Mouse (Mus musculus) embryonic facial prominence, embryonic 12.5 days (tissue): ENCODE measurements around the gene Stap2. TPM values are rescaled to one million over a fixed set of nuclear protein-coding genes. Genes with fewer than 3 reads are reported as not detected.

Source experiments
- ATAC-seq: fragments of 200-750 bp; cut with Nextera tagmentation; 2 replicates; pipeline ENCODE4 v1.8.0; 2017; ENCODE audit not compliant: insufficient number of reproducible peaks, insufficient read depth, low FRiP score, low TSS enrichment
- H3K27ac ChIP-seq: fragments of 300-500 bp; sonication (generic); 2 replicates; pipeline ENCODE4 v1.5.1; 2016; ENCODE audit warnings: mild to moderate bottlenecking
- H3K27me3 ChIP-seq: fragments of 300-500 bp; sonication (generic); 2 replicates; pipeline ENCODE4 v1.6.1; 2016; ENCODE audit warnings: mild to moderate bottlenecking, moderate library complexity
- H3K36me3 ChIP-seq: fragments of 300-500 bp; sonication (generic); 2 replicates; pipeline ENCODE4 v1.6.1; 2016; ENCODE audit warnings: mild to moderate bottlenecking
- H3K4me1 ChIP-seq: fragments of 300-500 bp; sonication (generic); 2 replicates; pipeline ENCODE4 v1.6.1; 2016
- H3K4me2 ChIP-seq: fragments of 300-500 bp; sonication (generic); replicated peaks from 2 replicates; pipeline ENCODE4 v1.6.1; 2016; ENCODE audit warnings: mild to moderate bottlenecking, moderate library complexity
- H3K4me3 ChIP-seq: fragments of 300-500 bp; sonication (generic); 2 replicates; pipeline ENCODE4 v1.5.1; 2016; ENCODE audit warnings: mild to moderate bottlenecking
- H3K9ac ChIP-seq: fragments of 300-500 bp; sonication (generic); 2 replicates; pipeline ENCODE4 v1.6.1; 2016; ENCODE audit warnings: mild to moderate bottlenecking, moderate library complexity
- H3K9me3 ChIP-seq: fragments of 300-500 bp; sonication (generic); 2 replicates; pipeline ENCODE4 v1.6.1; 2016; ENCODE audit warnings: mild to moderate bottlenecking, moderate library complexity
- WGBS: fragments of 180-500 bp; shearing (Covaris S2); methylation state at CpG from one replicate; pipeline ENCODE4 v1.1.7; 2016; 5-methylcytosine and 5-hydroxymethylcytosine counted together
- polyA plus RNA-seq: library from polyadenylated mRNA; unstranded; fragments of >200 nt; fragmentation: Nextera tagmentation; extraction: Ambion mirVana; gene quantifications from 2 replicates; pipeline ENCODE4 v1.2.1, GENCODE M21; 2016

Stap2 gene
- 6.4 and 8.0 TPM in 2 replicates for polyA plus RNA-seq

GRCm38 (mm10) chr17:56005415-56006061 is at the start of gene Stap2, which contains the start of gene Mpnd:
Gene Stap2, minus strand, starts transcription at chr17:56005584.
Gene Mpnd, plus strand, starts transcription at chr17:56005711.
- peaks cover 17% of the 10 kb centered on the region for H3K4me1 ChIP-seq
- 35% methylated on average over 13 of the region's 13 CpGs for WGBS
- H3K27me3 ChIP-seq, result peaks cover 4% of the 10 kb centered on the region
- H3K36me3 ChIP-seq, result no peaks in the 10 kb centered on the region
- 0 out of 2 replicates have a peak within 1 kb of the TSS, but pooled peaks have one; percentile 1 for H3K4me3 ChIP-seq
- no peak for ATAC-seq
- 0 out of 2 replicates have a peak, but pooled peaks cover 2% of the 10 kb centered on the region for H3K9me3 ChIP-seq
- no peak within 1 kb of the TSS for H3K27ac ChIP-seq
- no peak within 1 kb of the TSS; the same call in 1 of the 2 replicates for H3K4me2 ChIP-seq
- no peak within 1 kb of the TSS for H3K9ac ChIP-seq

- ATAC-seq, result no peak
- peaks cover 77% of the 10 kb centered on the region for H3K36me3 ChIP-seq
Measured at GRCm38 (mm10) chr17:56054938-56055337, 49.6 kb upstream of the Stap2 start.

GRCm38 (mm10) chr17:56051369-56051768 is 46.0 kb upstream of the Stap2 start:
- H3K9ac ChIP-seq, result no peak overlapping the region
- no peak overlapping the region for H3K27ac ChIP-seq
- H3K4me3 ChIP-seq, result no peak overlapping the region
- peaks cover 79% of the 10 kb centered on the region for H3K36me3 ChIP-seq
- H3K9me3 ChIP-seq, result no peaks in the 10 kb centered on the region
- no peak overlapping the region for H3K4me2 ChIP-seq
- H3K4me1 ChIP-seq, result no peaks in the 10 kb centered on the region
- no peaks in the 10 kb centered on the region for H3K27me3 ChIP-seq
- ATAC-seq, result 0 out of 2 replicates have a peak, but pooled peaks have one; percentile 62
- 86% methylated on average over 5 of the region's 5 CpGs for WGBS

More at GRCm38 (mm10) chr17:56054938-56055337, 49.6 kb upstream of the Stap2 start:
- Histone ChIP-seq H3K4me2 (no peak overlapping the region), H3K4me3 (no peak overlapping the region), H3K27me3 (no peaks in the 10 kb centered on the region), H3K9me3 (no peaks in the 10 kb centered on the region), H3K9ac (no peak overlapping the region), H3K4me1 (no peaks in the 10 kb centered on the region), H3K27ac (no peak overlapping the region)

GRCm38 (mm10) chr17:56040857-56041163 is 35.4 kb upstream of the Stap2 start:
- Histone ChIP-seq H3K9me3 (no peaks in the 10 kb centered on the region), H3K4me1 (peaks cover 14% of the 10 kb centered on the region), H3K4me3 (peak overlapping the region; percentile 83), H3K27ac (peak overlapping the region; percentile 84), H3K9ac (peak overlapping the region; percentile 83), H3K36me3 (peaks cover 25% of the 10 kb centered on the region), H3K27me3 (no peaks in the 10 kb centered on the region), H3K4me2 (peak overlapping the region; percentile 73)
- WGBS, result 1% methylated on average over 12 of the region's 12 CpGs
- no peak for ATAC-seq

- Histone ChIP-seq H3K4me2 (peak within 1 kb of the TSS; percentile 73), H3K27me3 (no peaks in the 10 kb centered on the region), H3K9ac (peak within 1 kb of the TSS; percentile 83), H3K36me3 (peaks cover 20% of the 10 kb centered on the region), H3K4me1 (peaks cover 18% of the 10 kb centered on the region), H3K27ac (peak within 1 kb of the TSS; percentile 84), H3K4me3 (peak within 1 kb of the TSS; percentile 83), H3K9me3 (no peaks in the 10 kb centered on the region)
- ATAC-seq, result peak; percentile 83
- under 1% methylated on average over 68 of the region's 68 CpGs for WGBS
Measured at GRCm38 (mm10) chr17:56040030-56040856, 34.9 kb upstream of the Stap2 start, which contains the start of gene Chaf1a. Gene Chaf1a, plus strand, starts transcription at chr17:56040439.

- Histone ChIP-seq H3K27ac (no peak overlapping the region), H3K4me3 (no peak overlapping the region), H3K27me3 (no peaks in the 10 kb centered on the region), H3K36me3 (peaks cover 14% of the 10 kb centered on the region), H3K9me3 (no peaks in the 10 kb centered on the region), H3K4me1 (peaks cover 27% of the 10 kb centered on the region), H3K9ac (no peak overlapping the region), H3K4me2 (peak overlapping the region; percentile 73)
- ATAC-seq, result no peak
- WGBS, result 77% methylated on average over 4 of the region's 4 CpGs
Measured at GRCm38 (mm10) chr17:56039345-56039744, 34.0 kb upstream of the Stap2 start.

- no peak for ATAC-seq
- no peak overlapping the region for H3K4me3 ChIP-seq
- no peak overlapping the region for H3K9ac ChIP-seq
- no peak overlapping the region for H3K27ac ChIP-seq
- WGBS, result 89% methylated on average over 8 of the region's 8 CpGs
- no peak overlapping the region for H3K4me2 ChIP-seq
- no peaks in the 10 kb centered on the region for H3K9me3 ChIP-seq
- peaks cover 12% of the 10 kb centered on the region for H3K36me3 ChIP-seq
- peaks cover 32% of the 10 kb centered on the region for H3K4me1 ChIP-seq
- H3K27me3 ChIP-seq, result no peaks in the 10 kb centered on the region
Measured at GRCm38 (mm10) chr17:56038583-56039261, 33.3 kb upstream of the Stap2 start.

- Histone ChIP-seq H3K9ac (peak overlapping the region; percentile 90; the same call in 1 of the 2 replicates), H3K27ac (no peak overlapping the region), H3K4me2 (peak overlapping the region; percentile 55), H3K27me3 (no peaks in the 10 kb centered on the region), H3K4me1 (peaks cover 35% of the 10 kb centered on the region), H3K36me3 (peaks cover 14% of the 10 kb centered on the region), H3K9me3 (no peaks in the 10 kb centered on the region), H3K4me3 (peak overlapping the region; percentile 80; the same call in 1 of the 2 replicates)
- 34% methylated on average over 13 of the region's 13 CpGs for WGBS
- no peak for ATAC-seq
Measured at GRCm38 (mm10) chr17:56036901-56037287, 31.5 kb upstream of the Stap2 start.

GRCm38 (mm10) chr17:56036176-56036900 is 31.0 kb upstream of the Stap2 start, which contains the start of gene Sh3gl1:
Gene Sh3gl1, minus strand, starts transcription at chr17:56036635.
- H3K36me3 ChIP-seq, result peaks cover 15% of the 10 kb centered on the region
- H3K27ac ChIP-seq, result peak within 1 kb of the TSS; percentile 89
- H3K9me3 ChIP-seq, result no peaks in the 10 kb centered on the region
- ATAC-seq, result peak; percentile 78
- H3K4me1 ChIP-seq, result peaks cover 29% of the 10 kb centered on the region
- under 1% methylated on average over 74 of the region's 74 CpGs for WGBS
- H3K4me3 ChIP-seq, result peak within 1 kb of the TSS; percentile 80
- peak within 1 kb of the TSS; percentile 90 for H3K9ac ChIP-seq
- H3K4me2 ChIP-seq, result peak within 1 kb of the TSS; percentile 55
- no peaks in the 10 kb centered on the region for H3K27me3 ChIP-seq

- ATAC-seq, result no peak
- peak overlapping the region; percentile 55 for H3K4me2 ChIP-seq
- H3K9ac ChIP-seq, result peak overlapping the region; percentile 90
- no peak overlapping the region for H3K27ac ChIP-seq
- peaks cover 16% of the 10 kb centered on the region for H3K36me3 ChIP-seq
- H3K4me1 ChIP-seq, result peaks cover 25% of the 10 kb centered on the region
- H3K27me3 ChIP-seq, result no peaks in the 10 kb centered on the region
- H3K9me3 ChIP-seq, result no peaks in the 10 kb centered on the region
- peak overlapping the region; percentile 80 for H3K4me3 ChIP-seq
- WGBS, result 77% methylated on average over 4 of the region's 4 CpGs
Measured at GRCm38 (mm10) chr17:56035216-56035615, 29.8 kb upstream of the Stap2 start.

GRCm38 (mm10) chr17:56034726-56035100 is 29.3 kb upstream of the Stap2 start:
- H3K4me3 ChIP-seq, result 0 out of 2 replicates have a peak overlapping the region, but pooled peaks have one; percentile 8
- H3K9me3 ChIP-seq, result no peaks in the 10 kb centered on the region
- ATAC-seq, result no peak
- peak overlapping the region; percentile 90 for H3K9ac ChIP-seq
- peaks cover 25% of the 10 kb centered on the region for H3K4me1 ChIP-seq
- peak overlapping the region; percentile 55 for H3K4me2 ChIP-seq
- H3K36me3 ChIP-seq, result peaks cover 21% of the 10 kb centered on the region
- WGBS, result 92% methylated on average over 6 of the region's 6 CpGs
- no peaks in the 10 kb centered on the region for H3K27me3 ChIP-seq
- H3K27ac ChIP-seq, result no peak overlapping the region
